Mouse (Mus musculus): Measurements from ENCODE around the gene Prmt8.

The Prmt8 gene

GRCm38 (mm10) chr6:127663263-127663662 lies 106.0 kb downstream of the Prmt8 start:
- no peak for DNase-seq (ENCODE audit: low read depth, low spot score)

GRCm38 (mm10) chr6:127661717-127662292 lies 107.5 kb downstream of the Prmt8 start:
- DNase-seq (ENCODE audit: low read depth, low spot score): no peak

- no peak for DNase-seq (ENCODE audit: low read depth, low spot score)
Measured at GRCm38 (mm10) chr6:127659966-127660365, 109.3 kb downstream of the Prmt8 start.

GRCm38 (mm10) chr6:127659472-127659871 lies 109.8 kb downstream of the Prmt8 start:
- no peak for DNase-seq (ENCODE audit: low read depth, low spot score)

- no peak for DNase-seq (ENCODE audit: low read depth, low spot score)
Measured at GRCm38 (mm10) chr6:127657152-127657551, 112.1 kb downstream of the Prmt8 start.

GRCm38 (mm10) chr6:127655988-127656387 lies 113.3 kb downstream of the Prmt8 start:
- DNase-seq (ENCODE audit: low read depth, low spot score): no peak

- no peak for DNase-seq (ENCODE audit: low read depth, low spot score)
Measured at GRCm38 (mm10) chr6:127641077-127641801, 128.0 kb downstream of the Prmt8 start.
